Mouse (Mus musculus): ENCODE results near the gene Lamc2.

DNA sequence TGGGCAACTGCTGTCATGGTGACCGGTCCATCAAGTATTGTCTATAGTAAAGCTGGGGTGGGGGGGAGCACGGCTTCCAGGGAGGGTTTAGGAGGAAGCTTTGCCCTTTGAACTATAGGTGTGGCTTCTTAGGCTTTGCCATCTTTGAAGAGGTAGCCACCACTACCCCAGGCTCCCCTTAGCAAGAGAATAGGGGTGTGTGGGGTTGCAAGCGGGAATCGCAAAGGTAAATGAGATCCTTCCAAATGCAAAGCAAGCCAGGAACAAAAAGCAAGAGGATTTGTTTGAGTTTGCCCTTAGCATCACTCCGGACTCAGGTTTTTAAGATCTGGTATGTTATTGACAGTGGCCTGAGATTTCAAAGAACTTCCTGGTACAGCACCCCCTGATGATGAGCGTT, 90.9 kb downstream of the Lamc2 start:
- TF ChIP-seq CTCF (IDR thresholded peaks at IDR 0.05; ENCODE audit: control insufficient read depth, insufficient read depth, insufficient replicate concordance, low read depth, low read length) (no peak), POLR2A (IDR thresholded peaks at IDR 0.05; ENCODE audit: control insufficient read depth, low read depth, low read length) (no peak)
